Mouse (Mus musculus): ENCODE results near the gene Wif1. TPM values are rescaled to one million over a fixed set of nuclear protein-coding genes. Genes with fewer than 3 reads are reported as not detected.
A peak's percentile ranks its signal among the peaks of the same experiment; 100 is the strongest.

Gene Wif1
- polyA plus RNA-seq, 1 experiment from 2014 or later, result 0.79 TPM

- WGBS, result 62% methylated on average over 10 of the region's 10 CpGs
- no peak overlapping the region for H3K4me2 ChIP-seq (replicated peaks; ENCODE audit: low read depth)
- ATAC-seq (ENCODE audit: low FRiP score, low TSS enrichment) (no peak), DNase-seq (ENCODE audit: low spot score) (no peak)
- H3K4me1 ChIP-seq (replicated peaks; ENCODE audit: control insufficient read depth, insufficient read depth), result no peaks in the 10 kb centered on the region
- no peak overlapping the region for H3K9ac ChIP-seq (ENCODE audit: low read length)
- no peaks in the 10 kb centered on the region for H3K9me3 ChIP-seq (ENCODE audit: control insufficient read depth, low read length)
- H3K27me3 ChIP-seq (ENCODE audit: control insufficient read depth, insufficient read depth, low read length), result no peaks in the 10 kb centered on the region
- H3K27ac ChIP-seq (replicated peaks), result no peak overlapping the region
- no peak overlapping the region for H3K4me3 ChIP-seq (ENCODE audit: low read depth, low read length)
- H3K36me3 ChIP-seq (ENCODE audit: control insufficient read depth, insufficient read depth, low read length), result no peaks in the 10 kb centered on the region
- peak; percentile 57 for TF ChIP-seq CTCF (IDR thresholded peaks at IDR 0.05; ENCODE audit: low read depth)
- no peak for TF ChIP-seq EP300 (optimal IDR thresholded peaks at IDR 0.05)
Measured at GRCm38 (mm10) chr10:121083512-121083911, 49.8 kb downstream of the Wif1 start.

GRCm38 (mm10) chr10:121088679-121089078 lies 54.9 kb downstream of the Wif1 start:
- ATAC-seq (ENCODE audit: low FRiP score, low TSS enrichment) (no peak), DNase-seq (ENCODE audit: low spot score) (no peak)
- H3K4me1 ChIP-seq (replicated peaks; ENCODE audit: control insufficient read depth, insufficient read depth), result no peaks in the 10 kb centered on the region
- no peak overlapping the region for H3K27ac ChIP-seq (replicated peaks)
- no peak overlapping the region; the same call in 1 of the 2 replicates for H3K4me2 ChIP-seq (replicated peaks; ENCODE audit: low read depth)
- no peak overlapping the region for H3K4me3 ChIP-seq (ENCODE audit: low read depth, low read length)
- H3K36me3 ChIP-seq (ENCODE audit: control insufficient read depth, insufficient read depth, low read length), result no peaks in the 10 kb centered on the region
- TF ChIP-seq EP300 (optimal IDR thresholded peaks at IDR 0.05) (no peak), CTCF (IDR thresholded peaks at IDR 0.05; ENCODE audit: low read depth) (no peak)
- H3K9me3 ChIP-seq (ENCODE audit: control insufficient read depth, low read length), result no peaks in the 10 kb centered on the region
- 63% methylated on average over 5 of the region's 5 CpGs for WGBS
- H3K9ac ChIP-seq (ENCODE audit: low read length), result no peak overlapping the region
- H3K27me3 ChIP-seq (ENCODE audit: control insufficient read depth, insufficient read depth, low read length), result no peaks in the 10 kb centered on the region

GRCm38 (mm10) chr10:121089312-121089711 lies 55.6 kb downstream of the Wif1 start:
- H3K4me1 ChIP-seq (replicated peaks; ENCODE audit: control insufficient read depth, insufficient read depth), result no peaks in the 10 kb centered on the region
- peak overlapping the region; percentile 35 for H3K4me2 ChIP-seq (replicated peaks; ENCODE audit: low read depth)
- 5% methylated on average over 6 of the region's 6 CpGs for WGBS
- no peak overlapping the region for H3K9ac ChIP-seq (ENCODE audit: low read length)
- H3K4me3 ChIP-seq (ENCODE audit: low read depth, low read length), result no peak overlapping the region
- no peak for TF ChIP-seq EP300 (optimal IDR thresholded peaks at IDR 0.05)
- no peak for TF ChIP-seq CTCF (IDR thresholded peaks at IDR 0.05; ENCODE audit: low read depth)
- H3K27me3 ChIP-seq (ENCODE audit: control insufficient read depth, insufficient read depth, low read length), result no peaks in the 10 kb centered on the region
- no peak for ATAC-seq (ENCODE audit: low FRiP score, low TSS enrichment)
- DNase-seq (ENCODE audit: low spot score), result no peak
- H3K36me3 ChIP-seq (ENCODE audit: control insufficient read depth, insufficient read depth, low read length), result no peaks in the 10 kb centered on the region
- H3K9me3 ChIP-seq (ENCODE audit: control insufficient read depth, low read length), result no peaks in the 10 kb centered on the region
- H3K27ac ChIP-seq (replicated peaks), result no peak overlapping the region

GRCm38 (mm10) chr10:121090006-121090405 lies 56.2 kb downstream of the Wif1 start:
- no peaks in the 10 kb centered on the region for H3K27me3 ChIP-seq (ENCODE audit: control insufficient read depth, insufficient read depth, low read length)
- H3K4me1 ChIP-seq (replicated peaks; ENCODE audit: control insufficient read depth, insufficient read depth), result no peaks in the 10 kb centered on the region
- DNase-seq (ENCODE audit: low spot score) (peak; percentile 52), ATAC-seq (ENCODE audit: low FRiP score, low TSS enrichment) (peak; percentile 40; the same call in 1 of the 2 replicates)
- no peak overlapping the region for H3K4me2 ChIP-seq (replicated peaks; ENCODE audit: low read depth)
- no peaks in the 10 kb centered on the region for H3K36me3 ChIP-seq (ENCODE audit: control insufficient read depth, insufficient read depth, low read length)
- H3K9ac ChIP-seq (ENCODE audit: low read length), result no peak overlapping the region
- H3K9me3 ChIP-seq (ENCODE audit: control insufficient read depth, low read length), result no peaks in the 10 kb centered on the region
- TF ChIP-seq EP300 (optimal IDR thresholded peaks at IDR 0.05), result no peak
- TF ChIP-seq CTCF (IDR thresholded peaks at IDR 0.05; ENCODE audit: low read depth), result no peak
- H3K27ac ChIP-seq (replicated peaks), result no peak overlapping the region
- H3K4me3 ChIP-seq (ENCODE audit: low read depth, low read length), result no peak overlapping the region
- 21% methylated on average over 8 of the region's 8 CpGs for WGBS

- DNase-seq (ENCODE audit: low spot score) (peak; percentile 16), ATAC-seq (ENCODE audit: low FRiP score, low TSS enrichment) (no peak)
- no peak overlapping the region for H3K9ac ChIP-seq (ENCODE audit: low read length)
- no peaks in the 10 kb centered on the region for H3K36me3 ChIP-seq (ENCODE audit: control insufficient read depth, insufficient read depth, low read length)
- no peaks in the 10 kb centered on the region for H3K9me3 ChIP-seq (ENCODE audit: control insufficient read depth, low read length)
- no peaks in the 10 kb centered on the region for H3K27me3 ChIP-seq (ENCODE audit: control insufficient read depth, insufficient read depth, low read length)
- no peaks in the 10 kb centered on the region for H3K4me1 ChIP-seq (replicated peaks; ENCODE audit: control insufficient read depth, insufficient read depth)
- whole genome bisulfite sequencing, result 24% methylated on average over 12 of the region's 12 CpGs
- H3K27ac ChIP-seq (replicated peaks), result no peak overlapping the region
- H3K4me3 ChIP-seq (ENCODE audit: low read depth, low read length), result no peak overlapping the region
- H3K4me2 ChIP-seq (replicated peaks; ENCODE audit: low read depth), result no peak overlapping the region
- TF ChIP-seq CTCF (IDR thresholded peaks at IDR 0.05; ENCODE audit: low read depth) (peak; percentile 42; the same call in 1 of the 2 replicates), EP300 (optimal IDR thresholded peaks at IDR 0.05) (no peak)
Measured at GRCm38 (mm10) chr10:121095948-121096347, 62.2 kb downstream of the Wif1 start.

GRCm38 (mm10) chr10:121098263-121098662 lies 64.5 kb downstream of the Wif1 start:
- DNase-seq (ENCODE audit: low spot score), result no peak
- Histone ChIP-seq H3K9me3 (ENCODE audit: control insufficient read depth, low read length) (no peaks in the 10 kb centered on the region), H3K4me2 (replicated peaks; ENCODE audit: low read depth) (no peak overlapping the region), H3K27me3 (ENCODE audit: control insufficient read depth, insufficient read depth, low read length) (no peaks in the 10 kb centered on the region), H3K9ac (ENCODE audit: low read length) (no peak overlapping the region), H3K4me3 (ENCODE audit: low read depth, low read length) (no peak overlapping the region), H3K36me3 (ENCODE audit: control insufficient read depth, insufficient read depth, low read length) (no peaks in the 10 kb centered on the region), H3K27ac (replicated peaks) (no peak overlapping the region), H3K4me1 (replicated peaks; ENCODE audit: control insufficient read depth, insufficient read depth) (no peaks in the 10 kb centered on the region)
- ATAC-seq (ENCODE audit: low FRiP score, low TSS enrichment), result no peak
- TF ChIP-seq CTCF (IDR thresholded peaks at IDR 0.05; ENCODE audit: low read depth) (no peak), EP300 (optimal IDR thresholded peaks at IDR 0.05) (no peak)
- 60% methylated on average over 12 of the region's 12 CpGs for WGBS

All from stomach, postnatal 0 days (tissue).